Mouse (Mus musculus) G1E (cell line): ENCODE measurements around the gene Akt2.

ENCODE experiments used
- CTCF ChIP-seq: IDR thresholded peaks from 2 replicates; pipeline ENCODE4 v1.5.1; 2012; ENCODE audit warnings: low read depth, low read length, inconsistent platforms, mixed read lengths
- GATA2 ChIP-seq: IDR thresholded peaks from 2 replicates; pipeline ENCODE4 v1.6.1; 2012; ENCODE audit warnings: low read depth, low read length, inconsistent platforms, borderline replicate concordance
- POLR2AphosphoS5 ChIP-seq: IDR thresholded peaks from 2 replicates; pipeline ENCODE4 v1.6.1; 2012; ENCODE audit warnings: low read depth, low read length, inconsistent platforms; ENCODE audit not compliant: insufficient replicate concordance
- TAL1 ChIP-seq: conservative IDR thresholded peaks from 2 replicates; pipeline ENCODE4 v1.6.1; 2012; ENCODE audit warnings: low read depth, low read length, inconsistent platforms, mixed read lengths

- TF ChIP-seq CTCF (no peak), TAL1 (no peak), GATA2 (no peak), POLR2AphosphoS5 (no peak)
Measured at GRCm38 (mm10) chr7:27622234-27622633, 30.9 kb downstream of the Akt2 start.
